In genomic region chr4:103841126-103841525, GRCm38 (mm10) we compare ENCODE assay signal across 10 mouse cellular contexts.
"Had no signal": no experiment of that assay in that cellular context is flagged by ENCODE, and none has a peak within 500 bp of the region (broad histone marks: within the 10 kb centered on the region; RNA-seq: fewer than 3 reads in every experiment).

No protein-coding gene starts in this region.

- H3K9ac ChIP-seq: limb, embryonic 15.5 days; liver, embryonic 14.5 days; midbrain, embryonic 12.5 days; neural tube, embryonic 13.5 days had no signal

- H3K4me3 ChIP-seq: limb, embryonic 15.5 days; midbrain, embryonic 12.5 days; neural tube, embryonic 13.5 days had no signal

- H3K4me1 ChIP-seq: limb, embryonic 15.5 days had no signal

- H3K9me3 ChIP-seq: limb, embryonic 15.5 days; midbrain, embryonic 12.5 days; neural tube, embryonic 13.5 days had no signal

- H3K27ac ChIP-seq: limb, embryonic 15.5 days; liver, embryonic 14.5 days; midbrain, embryonic 12.5 days; neural tube, embryonic 13.5 days had no signal

- H3K27me3 ChIP-seq: limb, embryonic 15.5 days; midbrain, embryonic 12.5 days had no signal

- H3K36me3 ChIP-seq: limb, embryonic 15.5 days; midbrain, embryonic 12.5 days; neural tube, embryonic 13.5 days had no signal

- DNase-seq: kidney, adult 11 months; lung, adult 18-20 months; retina, postnatal 1 day; spleen, adult 18-20 months; thymus, adult 18-20 months; thymus, postnatal 14 days had no signal

- H3K4me2 ChIP-seq: limb, embryonic 15.5 days; midbrain, embryonic 12.5 days; neural tube, embryonic 13.5 days had no signal
